ENCODE assay signal across 10 mouse cellular contexts in the genomic region with DNA sequence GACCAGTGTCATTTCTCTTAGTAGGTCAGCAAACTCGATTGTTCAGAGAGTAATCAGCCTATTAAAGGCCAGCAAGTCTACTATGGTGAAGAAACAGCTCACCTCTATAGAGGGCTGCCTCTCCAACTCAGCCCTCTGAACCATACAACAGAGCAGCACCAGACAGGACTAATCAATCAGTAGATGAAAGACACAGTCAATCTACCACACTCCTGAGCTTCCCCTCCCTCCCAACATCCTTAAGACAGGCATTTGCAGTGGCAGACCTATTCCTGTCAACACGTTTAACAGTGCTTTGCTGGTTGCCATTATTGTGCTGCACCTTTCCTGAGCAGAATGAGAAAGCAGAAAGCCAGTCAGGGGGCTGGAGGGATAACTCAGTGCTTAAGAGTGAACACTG. TPM values are rescaled to one million over a fixed set of nuclear protein-coding genes. Genes with fewer than 3 reads are reported as not detected.
DNase-seq lines count a peak whose midpoint lies in the region; ATAC-seq and TF ChIP-seq lines count a peak whose summit lies in the region.
"Had no signal": no experiment of that assay in that cellular context is flagged by ENCODE, and none has a peak within 500 bp of the region (broad histone marks: within the 10 kb centered on the region; RNA-seq: fewer than 3 reads in every experiment).

No protein-coding gene starts in this region.

- H3K4me2 ChIP-seq in liver, postnatal 0 days (ENCODE audit: low read depth, low read length), result no peak overlapping the region
- H3K4me2 ChIP-seq in liver, embryonic 11.5 days, result no peak overlapping the region
- H3K4me2 ChIP-seq in hindbrain, embryonic 12.5 days (replicated peaks), result no peak overlapping the region
- no peak overlapping the region for H3K4me2 ChIP-seq in midbrain, postnatal 0 days (ENCODE audit: low read depth, low read length, poor library complexity, severe bottlenecking)
- H3K4me2 ChIP-seq: embryonic facial prominence, embryonic 13.5 days; liver, embryonic 12.5 days had no signal

- H3K27me3 ChIP-seq in heart, embryonic 10.5 days (ENCODE audit: insufficient read depth, poor library complexity, severe bottlenecking), result no peaks in the 10 kb centered on the region
- no peaks in the 10 kb centered on the region for H3K27me3 ChIP-seq in liver, postnatal 0 days (ENCODE audit: insufficient read depth, low read length)
- peaks cover 8% of the 10 kb centered on the region; the same call in 1 of the 2 replicates for H3K27me3 ChIP-seq in liver, embryonic 11.5 days (replicated peaks; ENCODE audit: control insufficient read depth, insufficient read depth, low read length)
- no peaks in the 10 kb centered on the region for H3K27me3 ChIP-seq in hindbrain, embryonic 12.5 days
- H3K27me3 ChIP-seq in midbrain, postnatal 0 days (ENCODE audit: insufficient read depth, low read length), result no peaks in the 10 kb centered on the region

- DNase-seq in heart, embryonic 10.5 days (ENCODE audit: low spot score), result peak; percentile 48
- DNase-seq in heart, postnatal 14 days, result no peak
- no peak for DNase-seq in liver, postnatal 0 days
- no peak for DNase-seq in liver, embryonic 11.5 days (ENCODE audit: low spot score)
- peak; percentile 57 for DNase-seq in midbrain, postnatal 0 days (ENCODE audit: low spot score)
- DNase-seq in right cerebral cortex, postnatal 4 days, result no peak
- no peak for DNase-seq in left cerebral cortex, adult 2 months (ENCODE audit: extremely low spot score in 1 of 2, low spot score in 2 of 2)

- WGBS in heart, embryonic 10.5 days, result 52% methylated on average over 2 of the region's 2 CpGs
- WGBS in liver, postnatal 0 days (ENCODE audit: insufficient replicate concordance), result 32% methylated on average over 2 of the region's 2 CpGs
- 51% methylated on average over 2 of the region's 2 CpGs for WGBS in liver, embryonic 11.5 days
- 49% methylated on average over 2 of the region's 2 CpGs for WGBS in hindbrain, embryonic 12.5 days
- WGBS in midbrain, postnatal 0 days, result 44% methylated on average over 2 of the region's 2 CpGs

- H3K4me1 ChIP-seq in heart, embryonic 10.5 days, result peaks cover 52% of the 10 kb centered on the region
- H3K4me1 ChIP-seq in liver, postnatal 0 days (ENCODE audit: insufficient read depth), result peaks cover 3% of the 10 kb centered on the region
- H3K4me1 ChIP-seq in liver, embryonic 11.5 days (replicated peaks; ENCODE audit: control insufficient read depth, insufficient read depth, low read length), result peaks cover 10% of the 10 kb centered on the region
- H3K4me1 ChIP-seq in hindbrain, embryonic 12.5 days, result peaks cover 29% of the 10 kb centered on the region
- H3K4me1 ChIP-seq in midbrain, postnatal 0 days (ENCODE audit: insufficient read depth, low read length), result peaks cover 7% of the 10 kb centered on the region; the same call in 1 of the 2 replicates

- H3K4me3 ChIP-seq in heart, embryonic 10.5 days, result no peak overlapping the region
- no peak overlapping the region for H3K4me3 ChIP-seq in liver, postnatal 0 days (ENCODE audit: low read depth, low read length)
- H3K4me3 ChIP-seq in liver, embryonic 11.5 days (ENCODE audit: low read depth, low read length), result no peak overlapping the region
- H3K4me3 ChIP-seq in hindbrain, embryonic 12.5 days, result no peak overlapping the region
- no peak overlapping the region for H3K4me3 ChIP-seq in midbrain, postnatal 0 days (ENCODE audit: low read depth, low read length)
- no peak overlapping the region for H3K4me3 ChIP-seq in left cerebral cortex, adult 2 months
- H3K4me3 ChIP-seq: embryonic facial prominence, embryonic 13.5 days; liver, embryonic 12.5 days had no signal

- no peaks in the 10 kb centered on the region for H3K9me3 ChIP-seq in heart, embryonic 10.5 days
- H3K9me3 ChIP-seq in liver, postnatal 0 days (ENCODE audit: low read length), result no peaks in the 10 kb centered on the region
- no peaks in the 10 kb centered on the region for H3K9me3 ChIP-seq in liver, embryonic 11.5 days (ENCODE audit: control insufficient read depth, low read length)
- H3K9me3 ChIP-seq in hindbrain, embryonic 12.5 days (replicated peaks), result no peaks in the 10 kb centered on the region
- H3K9me3 ChIP-seq in midbrain, postnatal 0 days (ENCODE audit: low read length), result no peaks in the 10 kb centered on the region
- H3K9me3 ChIP-seq: embryonic facial prominence, embryonic 13.5 days; liver, embryonic 12.5 days had no signal

- H3K27ac ChIP-seq in heart, embryonic 10.5 days, result peak overlapping the region; percentile 75; the same call in 1 of the 2 replicates
- H3K27ac ChIP-seq in liver, postnatal 0 days (ENCODE audit: low read depth), result no peak overlapping the region
- no peak overlapping the region for H3K27ac ChIP-seq in liver, embryonic 11.5 days (ENCODE audit: low read depth, low read length)
- H3K27ac ChIP-seq in hindbrain, embryonic 12.5 days, result no peak overlapping the region
- H3K27ac ChIP-seq in midbrain, postnatal 0 days (ENCODE audit: low read depth, low read length), result no peak overlapping the region
- no peak overlapping the region for H3K27ac ChIP-seq in left cerebral cortex, adult 2 months
- H3K27ac ChIP-seq: embryonic facial prominence, embryonic 13.5 days; liver, embryonic 12.5 days had no signal

- no peak for TF ChIP-seq EP300 in liver, postnatal 0 days (IDR thresholded peaks at IDR 0.05; ENCODE audit: low read depth)

- intact Hi-C loops in heart, postnatal 14 days (cut with DNase I), result no loop called here
- intact Hi-C loops in left cerebral cortex, adult 2 months (cut with DNase I), result no loop called here

- no peak for TF ChIP-seq CTCF in liver, postnatal 0 days (IDR thresholded peaks at IDR 0.05; ENCODE audit: low read depth)
- TF ChIP-seq CTCF in midbrain, postnatal 0 days (IDR thresholded peaks at IDR 0.05), result no peak
- TF ChIP-seq CTCF in left cerebral cortex, adult 2 months (IDR thresholded peaks at IDR 0.05), result no peak

- ATAC-seq in liver, postnatal 0 days, result 0 out of 2 replicates have a peak, but pooled peaks have one; percentile 19
- ATAC-seq in liver, embryonic 11.5 days (replicated peaks; ENCODE audit: low FRiP score), result no peak
- peak; percentile 48 for ATAC-seq in hindbrain, embryonic 12.5 days (ENCODE audit: low FRiP score)
- peak; percentile 62; the same call in 1 of the 2 replicates for ATAC-seq in midbrain, postnatal 0 days (ENCODE audit: low FRiP score)
- ATAC-seq: liver, embryonic 12.5 days had no signal

- no peak overlapping the region for H3K9ac ChIP-seq in liver, postnatal 0 days (replicated peaks)
- H3K9ac ChIP-seq in liver, embryonic 11.5 days (ENCODE audit: low read depth, low read length), result no peak overlapping the region
- H3K9ac ChIP-seq in hindbrain, embryonic 12.5 days, result no peak overlapping the region
- H3K9ac ChIP-seq in midbrain, postnatal 0 days (replicated peaks; ENCODE audit: low read length, poor library complexity, severe bottlenecking), result no peak overlapping the region
- H3K9ac ChIP-seq: embryonic facial prominence, embryonic 13.5 days; liver, embryonic 12.5 days had no signal

- H3K36me3 ChIP-seq in heart, embryonic 10.5 days, result no peaks in the 10 kb centered on the region
- H3K36me3 ChIP-seq in liver, postnatal 0 days (replicated peaks; ENCODE audit: insufficient read depth, low read length), result no peaks in the 10 kb centered on the region
- H3K36me3 ChIP-seq in liver, embryonic 11.5 days (ENCODE audit: control insufficient read depth, insufficient read depth, low read length), result no peaks in the 10 kb centered on the region
- no peaks in the 10 kb centered on the region for H3K36me3 ChIP-seq in hindbrain, embryonic 12.5 days
- no peaks in the 10 kb centered on the region for H3K36me3 ChIP-seq in midbrain, postnatal 0 days (ENCODE audit: insufficient read depth, low read length)
- H3K36me3 ChIP-seq: embryonic facial prominence, embryonic 13.5 days; liver, embryonic 12.5 days had no signal

RNA-seq across cellular contexts. Expression of gene Afdn, which starts 15.0 kb away (rescaled TPM):
- polyA plus RNA-seq in heart, embryonic 10.5 days (2016; fragmentation: Nextera tagmentation; extraction: Ambion mirVana), result 91.3 and 110 TPM in 2 replicates
- 100 to 1,000 TPM; 106 to 131 TPM for total RNA-seq in heart, postnatal 14 days (2021)
- polyA plus RNA-seq in liver, postnatal 0 days (2015; fragmentation: Nextera tagmentation; extraction: Ambion mirVana), result 20.6 and 25.0 TPM in 2 replicates
- 34.3 and 34.6 TPM in 2 replicates for polyA plus RNA-seq in liver, embryonic 11.5 days (2014; fragmentation: Nextera tagmentation; extraction: Ambion mirVana)
- polyA plus RNA-seq in hindbrain, embryonic 12.5 days (2016; fragmentation: Nextera tagmentation; extraction: Ambion mirVana), result 153 and 156 TPM in 2 replicates
- 100 and 133 TPM in 2 replicates for total RNA-seq in midbrain, postnatal 0 days (2014; rRNA removed)
- polyA plus RNA-seq in midbrain, postnatal 0 days (2015; fragmentation: Nextera tagmentation; extraction: Ambion mirVana), result 109 and 138 TPM in 2 replicates
- 100 to 1,000 TPM; 127 to 134 TPM for total RNA-seq in left cerebral cortex, adult 2 months (2021)

RNA-seq across cellular contexts. Expression of gene Tcte2, which starts 16.3 kb away (rescaled TPM):
- 3.3 and 3.7 TPM in 2 replicates for polyA plus RNA-seq in heart, embryonic 10.5 days (2016; fragmentation: Nextera tagmentation; extraction: Ambion mirVana)
- total RNA-seq in heart, postnatal 14 days (2021), result 1 to 10 TPM; 2.5 to 5.6 TPM
- polyA plus RNA-seq in liver, postnatal 0 days (2015; fragmentation: Nextera tagmentation; extraction: Ambion mirVana), result 0.42 and 0.45 TPM in 2 replicates
- polyA plus RNA-seq in liver, embryonic 11.5 days (2014; fragmentation: Nextera tagmentation; extraction: Ambion mirVana), result 1.2 and 1.4 TPM in 2 replicates
- 13.9 and 17.2 TPM in 2 replicates for polyA plus RNA-seq in hindbrain, embryonic 12.5 days (2016; fragmentation: Nextera tagmentation; extraction: Ambion mirVana)
- total RNA-seq in midbrain, postnatal 0 days (2014; rRNA removed), result 22.2 and 26.6 TPM in 2 replicates
- polyA plus RNA-seq in midbrain, postnatal 0 days (2015; fragmentation: Nextera tagmentation; extraction: Ambion mirVana), result 8.6 and 10.0 TPM in 2 replicates
- 10 to 100 TPM; 21.4 to 23.2 TPM for total RNA-seq in left cerebral cortex, adult 2 months (2021)

Comparison
In these comparisons a context has a peak if more than half of its experiments do, and no peak if none do; other contexts are left out.
1. DNase-seq: peak in heart, embryonic 10.5 days (single experiment) and midbrain, postnatal 0 days (single experiment); none in heart, postnatal 14 days (0 of 2), liver, postnatal 0 days (single experiment), liver, embryonic 11.5 days (single experiment), right cerebral cortex, postnatal 4 days (single experiment) and left cerebral cortex, adult 2 months (0 of 2).